Comparison of ENCODE assay signal across 27 mouse cellular contexts in the genomic region with DNA sequence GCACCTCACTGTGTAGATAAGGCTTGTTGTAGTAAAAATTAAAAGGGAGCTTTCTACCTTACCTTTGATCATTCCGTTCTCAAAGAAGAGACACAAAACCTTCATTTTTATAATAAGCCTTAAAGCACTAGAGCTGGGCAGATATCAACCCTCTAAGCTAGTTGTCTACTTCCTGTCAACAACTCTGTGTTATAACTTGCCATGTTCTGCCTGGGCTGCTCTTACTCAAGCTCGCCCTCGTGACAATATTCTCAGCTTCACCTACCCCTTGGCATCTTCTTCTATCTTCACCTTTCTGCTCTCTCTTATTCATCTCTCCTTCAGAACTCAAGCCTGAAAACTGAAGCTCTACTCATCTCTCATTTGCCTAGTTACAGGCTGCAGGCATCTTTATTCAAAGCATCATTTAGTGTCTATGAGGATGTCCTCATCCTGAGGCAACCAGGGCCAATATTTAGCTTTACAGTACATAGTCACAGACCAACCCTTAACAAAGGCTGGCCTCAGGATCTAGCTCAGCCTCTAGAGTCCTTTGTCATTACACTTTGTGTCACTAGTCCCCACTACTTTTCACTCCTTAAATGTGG.
A peak's percentile ranks its signal among the peaks of the same experiment; 100 is the strongest.
DNase-seq lines count a peak whose midpoint lies in the region; ATAC-seq and TF ChIP-seq lines count a peak whose summit lies in the region.
"Had no signal": no experiment of that assay in that cellular context is flagged by ENCODE, and none has a peak within 500 bp of the region (broad histone marks: within the 10 kb centered on the region; RNA-seq: fewer than 3 reads in every experiment).

No protein-coding gene starts in this region.

- H3K27ac ChIP-seq in gastrocnemius, adult 2 months, result peak overlapping the region; percentile 77
- no peak overlapping the region for H3K27ac ChIP-seq in hindbrain, embryonic 11.5 days (ENCODE audit: low read depth, low read length)
- H3K27ac ChIP-seq in hindbrain, embryonic 10.5 days, result no peak overlapping the region
- H3K27ac ChIP-seq: embryonic facial prominence, embryonic 12.5 days; embryonic facial prominence, embryonic 15.5 days; heart, embryonic 15.5 days; hindbrain, embryonic 12.5 days had no signal

- intact Hi-C loops in gastrocnemius, adult 2 months (cut with DNase I), result no loop called here
- intact Hi-C loops in gastrocnemius, postnatal 36 days (cut with DNase I), result no loop called here

- H3K9me3 ChIP-seq in hindbrain, embryonic 11.5 days (ENCODE audit: control insufficient read depth, low read length), result no peaks in the 10 kb centered on the region
- H3K9me3 ChIP-seq in hindbrain, embryonic 10.5 days, result no peaks in the 10 kb centered on the region
- H3K9me3 ChIP-seq: embryonic facial prominence, embryonic 12.5 days; embryonic facial prominence, embryonic 15.5 days; heart, embryonic 12.5 days; heart, embryonic 15.5 days; hindbrain, embryonic 12.5 days had no signal

- peak; percentile 88 for ATAC-seq in CD4-positive, CD25-positive, alpha-beta regulatory T cell, adult 4 months
- ATAC-seq in activated CD4-positive, CD25-positive, alpha-beta regulatory T cell, adult 4 months, result peak; percentile 85
- no peak for ATAC-seq in hindbrain, embryonic 11.5 days (ENCODE audit: low FRiP score)
- ATAC-seq: forebrain, embryonic 14.5 days; forebrain, postnatal 0 days; hindbrain, embryonic 16.5 days; intestine, postnatal 0 days; Patski had no signal

- WGBS in hindbrain, embryonic 11.5 days, result 91% methylated on average over 3 of the region's 3 CpGs
- WGBS in hindbrain, embryonic 10.5 days, result 87% methylated on average over 3 of the region's 3 CpGs

- DNase-seq in gastrocnemius, adult 2 months, result no peak
- DNase-seq in gastrocnemius, postnatal 36 days, result no peak
- DNase-seq in naive thymus-derived CD4-positive, alpha-beta T cell, adult 2 months (ENCODE audit: low read depth), result peak; percentile 60
- no peak for DNase-seq in hindbrain, embryonic 11.5 days (ENCODE audit: low spot score)
- DNase-seq in hindbrain, embryonic 10.5 days (ENCODE audit: low spot score), result no peak
- DNase-seq in lung, adult 18-20 months, result no peak
- DNase-seq: adrenal gland, postnatal 10 days; adrenal gland, postnatal 36 days; cerebellum, adult 18-20 months; cerebellum, adult 9-11 months; cerebellum, postnatal 25 days; forebrain, postnatal 0 days; gastrocnemius, postnatal 25 days; heart, postnatal 10 days; heart, postnatal 36 days; kidney, adult 2 months had no signal

- TF ChIP-seq CTCF in gastrocnemius, adult 2 months (IDR thresholded peaks at IDR 0.05), result no peak

- H3K4me3 ChIP-seq in gastrocnemius, adult 2 months, result no peak overlapping the region
- no peak overlapping the region for H3K4me3 ChIP-seq in hindbrain, embryonic 11.5 days (ENCODE audit: low read depth, low read length)
- no peak overlapping the region for H3K4me3 ChIP-seq in hindbrain, embryonic 10.5 days
- H3K4me3 ChIP-seq: embryonic facial prominence, embryonic 12.5 days; embryonic facial prominence, embryonic 15.5 days; heart, embryonic 12.5 days; heart, embryonic 15.5 days; hindbrain, embryonic 12.5 days had no signal

- no peaks in the 10 kb centered on the region for H3K4me1 ChIP-seq in hindbrain, embryonic 11.5 days (replicated peaks; ENCODE audit: control insufficient read depth, insufficient read depth, low read length)
- H3K4me1 ChIP-seq in hindbrain, embryonic 10.5 days (replicated peaks), result no peaks in the 10 kb centered on the region
- H3K4me1 ChIP-seq: embryonic facial prominence, embryonic 12.5 days; embryonic facial prominence, embryonic 15.5 days had no signal

- no peak overlapping the region for H3K9ac ChIP-seq in hindbrain, embryonic 11.5 days (ENCODE audit: low read depth, low read length)
- H3K9ac ChIP-seq: embryonic facial prominence, embryonic 12.5 days; embryonic facial prominence, embryonic 15.5 days; forebrain, postnatal 0 days; heart, embryonic 12.5 days; heart, embryonic 15.5 days; hindbrain, embryonic 12.5 days had no signal

- H3K36me3 ChIP-seq in hindbrain, embryonic 11.5 days (ENCODE audit: control insufficient read depth, insufficient read depth, low read length), result no peaks in the 10 kb centered on the region
- no peaks in the 10 kb centered on the region for H3K36me3 ChIP-seq in hindbrain, embryonic 10.5 days
- H3K36me3 ChIP-seq: embryonic facial prominence, embryonic 12.5 days; embryonic facial prominence, embryonic 15.5 days; heart, embryonic 12.5 days; heart, embryonic 15.5 days; hindbrain, embryonic 12.5 days had no signal

- H3K4me2 ChIP-seq in hindbrain, embryonic 11.5 days (replicated peaks; ENCODE audit: low read depth, low read length), result no peak overlapping the region
- H3K4me2 ChIP-seq: embryonic facial prominence, embryonic 12.5 days; embryonic facial prominence, embryonic 15.5 days; heart, embryonic 12.5 days; heart, embryonic 15.5 days; hindbrain, embryonic 12.5 days had no signal

- no peaks in the 10 kb centered on the region for H3K27me3 ChIP-seq in hindbrain, embryonic 11.5 days (ENCODE audit: control insufficient read depth, insufficient read depth, low read length)
- H3K27me3 ChIP-seq in hindbrain, embryonic 10.5 days (ENCODE audit: insufficient read depth, poor library complexity, severe bottlenecking), result no peaks in the 10 kb centered on the region
- H3K27me3 ChIP-seq: embryonic facial prominence, embryonic 12.5 days; embryonic facial prominence, embryonic 15.5 days; heart, embryonic 15.5 days; hindbrain, embryonic 12.5 days had no signal
